Mouse (Mus musculus) MEL (cell line): ENCODE measurements around the gene Arpc5.

Experiments
- CTCF ChIP-seq, 3 experiments: IDR thresholded peaks in 2 of 3; conservative IDR thresholded peaks in 1 of 3; 2 replicates each; pipeline ENCODE4 v1.5.1; 2011 to 2012; ENCODE audit warnings: low read length in 3 of 3, low read depth in 2 of 3, mild to moderate bottlenecking in 2 of 3, improper control_type of control experiment in 1 of 3, inconsistent platforms in 1 of 3, mixed read lengths in 1 of 3, moderate library complexity in 1 of 3; ENCODE audit not compliant: control insufficient read depth in 1 of 3, insufficient read depth in 1 of 3, poor library complexity in 1 of 3, severe bottlenecking in 1 of 3
- GATA1 ChIP-seq: IDR thresholded peaks from 2 replicates; pipeline ENCODE4 v1.6.1; 2011; ENCODE audit warnings: low read depth, low read length, improper control_type of control experiment
- POLR2A ChIP-seq, 2 experiments: IDR thresholded peaks; 2 replicates each; pipeline ENCODE4 v1.6.1; 2011 to 2012; ENCODE audit warnings: low read length in 2 of 2, mild to moderate bottlenecking in 2 of 2, control low read depth in 1 of 2, improper control_type of control experiment in 1 of 2, low read depth in 1 of 2, moderate library complexity in 1 of 2; ENCODE audit not compliant: control insufficient read depth in 1 of 2, insufficient read depth in 1 of 2, poor library complexity in 1 of 2
- SIN3A ChIP-seq: IDR thresholded peaks from 2 replicates; pipeline ENCODE4 v1.6.1; 2012; ENCODE audit warnings: low read length, improper control_type of control experiment, inconsistent platforms
- TAL1 ChIP-seq: IDR thresholded peaks from 2 replicates; pipeline ENCODE4 v1.6.1; 2012; ENCODE audit warnings: mild to moderate bottlenecking, inconsistent platforms, low read length, moderate library complexity, mixed read lengths
- TBP ChIP-seq: IDR thresholded peaks from 2 replicates; pipeline ENCODE4 v1.8.0; 2011; ENCODE audit warnings: low read depth, low read length, improper control_type of control experiment
- USF2 ChIP-seq, 2 experiments: IDR thresholded peaks; 2 replicates each; pipeline ENCODE4 v1.6.1; 2011 to 2012; ENCODE audit warnings: improper control_type of control experiment in 2 of 2, low read length in 2 of 2, borderline replicate concordance in 1 of 2, inconsistent platforms in 1 of 2, low read depth in 1 of 2, mild to moderate bottlenecking in 1 of 2; ENCODE audit not compliant: insufficient read depth in 1 of 2
- ZKSCAN1 ChIP-seq: IDR thresholded peaks from 2 replicates; pipeline ENCODE4 v1.6.1; 2012; ENCODE audit warnings: low read depth, mild to moderate bottlenecking, inconsistent platforms, low read length, improper control_type of control experiment, moderate library complexity

DNA sequence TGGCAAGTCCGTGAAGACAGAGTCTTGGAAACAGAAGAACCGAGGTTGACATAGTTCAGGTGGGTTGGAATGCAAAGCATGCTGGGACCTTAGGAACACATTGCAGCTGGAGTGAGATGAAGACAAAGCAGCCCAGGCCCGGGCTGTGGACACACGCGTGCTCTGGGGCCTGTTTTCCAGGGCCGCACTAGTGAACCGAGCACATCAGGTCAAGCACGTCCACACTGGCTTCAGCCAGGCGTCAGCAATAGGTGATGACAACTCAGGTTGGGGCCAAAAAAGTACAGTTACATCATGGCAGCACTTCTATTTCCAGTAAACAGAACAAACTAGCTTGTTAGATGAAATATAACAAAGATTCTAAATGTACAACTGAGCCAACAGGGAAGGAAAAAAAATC, 27.5 kb upstream of the Arpc5 start:
- TF ChIP-seq ZKSCAN1 (no peak), GATA1 (no peak), CTCF (IDR thresholded peaks at IDR 0.05 in 2 of 3, conservative IDR thresholded peaks at IDR 0.05 in 1 of 3; ENCODE audit: control insufficient read depth in 1 of 3, insufficient read depth in 1 of 3, low read depth in 2 of 3, low read length in 3 of 3, poor library complexity in 1 of 3, severe bottlenecking in 1 of 3) (no peak), TAL1 (no peak), TBP (no peak), USF2 (IDR thresholded peaks at IDR 0.05; ENCODE audit: borderline replicate concordance in 1 of 2, insufficient read depth in 1 of 2, low read depth in 1 of 2, low read length in 2 of 2) (no peak), POLR2A (IDR thresholded peaks at IDR 0.05; ENCODE audit: control insufficient read depth in 1 of 2, insufficient read depth in 1 of 2, low read depth in 1 of 2, low read length in 2 of 2, poor library complexity in 1 of 2) (no peak), SIN3A (no peak)
